Mouse (Mus musculus) cerebellum, postnatal 36 days (tissue): ENCODE results near the gene Cdh13.
A peak's percentile ranks its signal among the peaks of the same experiment; 100 is the strongest.

Source experiments
- DNase-seq, 2 experiments: peaks; one replicate each; pipeline ENCODE4 v3.0.0; 2021 to 2022; ENCODE audit warnings: mixed read lengths in 2 of 2

Gene Cdh13

GRCm38 (mm10) chr8:118830291-118830690 is 546.8 kb downstream of the Cdh13 start:
- no peak for DNase-seq

GRCm38 (mm10) chr8:118831026-118831425 is 547.5 kb downstream of the Cdh13 start:
- no peak for DNase-seq

- DNase-seq, result no peak
These were observed 555.3 kb downstream of the Cdh13 start for GRCm38 (mm10) chr8:118838801-118839200.

DNA sequence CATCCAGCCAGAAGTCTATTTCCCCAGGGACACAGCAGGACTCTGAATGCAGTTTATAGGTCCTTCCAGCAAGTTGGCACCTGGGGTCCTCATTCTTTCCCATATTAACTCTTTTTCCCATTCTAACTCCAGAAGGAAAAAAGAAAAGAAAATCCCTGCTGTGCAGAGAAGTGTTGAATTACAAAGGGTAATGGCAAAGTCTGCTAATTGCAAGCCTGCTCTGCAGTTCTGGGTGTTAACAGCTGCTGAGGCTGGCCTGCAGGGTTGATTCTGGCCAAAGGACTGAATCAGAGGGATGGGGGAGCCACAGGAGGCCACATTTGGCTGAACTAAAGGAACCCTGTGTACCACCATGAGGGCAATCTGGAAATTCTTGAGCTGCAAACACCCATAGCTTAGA is 562.2 kb downstream of the Cdh13 start:
- DNase-seq, result no peak

DNA sequence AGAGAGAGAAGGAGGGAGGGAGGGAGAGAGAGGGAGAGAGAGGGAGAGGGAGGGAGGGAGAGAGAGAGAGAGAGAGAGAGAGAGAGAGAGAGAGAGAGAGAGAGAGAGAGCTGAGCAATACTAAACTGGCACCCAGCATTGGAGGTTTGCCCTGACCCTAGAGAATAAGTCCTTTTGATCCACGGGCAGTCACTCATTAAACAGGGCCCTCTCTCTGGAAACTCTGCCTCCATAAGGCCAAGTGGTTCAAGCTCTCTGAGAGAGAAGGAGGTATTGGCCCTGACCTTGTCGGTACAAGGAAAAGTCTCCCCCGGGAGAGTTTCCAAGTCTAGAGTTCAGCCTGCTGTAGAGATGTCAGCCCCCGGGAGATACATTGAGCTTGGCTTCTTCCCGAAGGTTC is 564.5 kb downstream of the Cdh13 start:
- DNase-seq, result no peak

- DNase-seq, result peak; percentile 39 to 54
These were observed 566.0 kb downstream of the Cdh13 start for GRCm38 (mm10) chr8:118849515-118849914.

- DNase-seq, result peak; percentile 54 to 62
These were observed 566.8 kb downstream of the Cdh13 start for GRCm38 (mm10) chr8:118850381-118850780.

GRCm38 (mm10) chr8:118851361-118851760 is 567.8 kb downstream of the Cdh13 start:
- DNase-seq, result no peak

- DNase-seq, result no peak
These were observed 569.3 kb downstream of the Cdh13 start for GRCm38 (mm10) chr8:118852861-118853260.

DNA sequence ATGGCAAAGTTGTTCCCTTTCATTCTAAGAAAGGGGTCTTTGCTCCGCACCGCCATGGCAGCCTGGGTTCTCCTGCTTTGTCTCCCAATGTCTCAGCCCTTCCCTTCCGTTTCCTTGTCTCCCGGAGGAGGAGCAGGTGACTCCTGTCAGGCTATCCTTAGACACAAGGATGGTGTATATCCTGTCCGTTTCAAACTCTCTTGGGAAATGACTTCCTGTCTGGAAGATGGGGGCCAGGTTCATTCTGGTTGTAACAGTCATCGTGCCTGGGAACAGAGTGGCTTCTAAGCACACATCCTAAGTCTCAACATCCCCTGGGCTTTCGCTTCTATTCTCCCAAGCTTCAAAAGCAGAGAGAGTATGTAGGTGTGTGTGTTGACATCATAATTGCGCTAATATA is 571.1 kb downstream of the Cdh13 start:
- no peak for DNase-seq

GRCm38 (mm10) chr8:118866332-118866731 is 582.8 kb downstream of the Cdh13 start:
- no peak for DNase-seq

DNA sequence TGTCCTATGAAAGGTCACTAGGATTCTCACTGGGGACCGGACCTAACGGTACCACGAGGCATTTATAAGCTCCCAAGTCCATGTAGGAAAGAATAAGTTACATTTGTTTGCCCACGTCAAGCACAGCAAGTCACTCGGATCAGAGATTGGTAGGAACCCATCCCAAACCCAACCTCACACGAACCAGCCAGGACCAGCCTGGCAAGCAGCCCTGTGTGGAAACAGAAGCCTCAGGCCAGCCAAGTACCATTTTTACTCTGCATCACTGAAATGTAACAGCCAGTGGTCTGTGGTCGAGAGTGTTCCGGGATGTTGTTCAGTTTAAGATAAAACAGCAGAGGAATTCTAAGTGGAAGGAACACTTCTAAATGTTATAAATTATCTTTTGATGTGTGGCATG is 587.2 kb downstream of the Cdh13 start:
- peak; percentile 30 to 34 for DNase-seq

GRCm38 (mm10) chr8:118879939-118880825 is 596.6 kb downstream of the Cdh13 start:
- peak; percentile 75 to 79 for DNase-seq

DNA sequence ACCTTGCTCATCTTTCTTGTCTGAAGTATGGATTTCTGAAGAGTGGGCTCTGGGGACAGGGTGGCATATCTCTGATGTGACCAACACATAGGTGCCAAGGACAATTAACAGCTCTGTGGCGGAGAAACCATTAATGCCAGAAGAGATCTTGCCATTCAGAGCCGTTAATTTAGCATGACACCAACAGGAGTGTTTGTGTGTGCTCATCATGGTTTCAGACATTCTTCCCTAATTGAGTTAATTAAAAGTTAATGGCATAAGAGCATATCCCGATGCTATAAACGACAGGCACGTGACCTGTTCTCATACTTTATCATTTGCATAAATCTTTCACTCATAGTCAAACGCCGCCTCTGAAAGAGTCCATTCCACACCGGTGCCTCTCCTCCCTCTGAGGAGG is 600.8 kb downstream of the Cdh13 start:
- DNase-seq, result no peak

DNA sequence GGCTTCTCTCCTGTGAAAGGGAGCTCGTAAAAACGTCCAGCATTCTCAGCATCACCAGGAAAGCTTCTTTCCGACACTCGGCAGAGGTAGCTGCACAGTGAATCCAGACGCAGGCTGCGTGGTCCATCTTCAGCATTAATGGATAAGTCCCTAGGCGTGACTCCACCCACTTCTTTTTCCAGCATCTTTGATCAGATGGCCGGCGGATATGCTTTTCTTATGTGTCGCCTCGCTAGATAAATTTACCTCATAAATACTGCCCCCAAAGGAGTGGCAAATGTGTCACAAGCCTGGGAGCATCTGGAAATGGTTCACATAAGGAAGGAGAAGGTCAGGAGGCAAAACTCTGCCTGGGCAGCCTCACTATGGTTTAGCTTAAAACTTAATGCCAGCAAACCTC is 601.5 kb downstream of the Cdh13 start:
- no peak for DNase-seq

GRCm38 (mm10) chr8:118902402-118902801 is 618.9 kb downstream of the Cdh13 start:
- DNase-seq, result no peak

GRCm38 (mm10) chr8:118916513-118916912 is 633.0 kb downstream of the Cdh13 start:
- DNase-seq, result no peak

GRCm38 (mm10) chr8:118937412-118937811 is 653.9 kb downstream of the Cdh13 start:
- DNase-seq, result no peak

DNA sequence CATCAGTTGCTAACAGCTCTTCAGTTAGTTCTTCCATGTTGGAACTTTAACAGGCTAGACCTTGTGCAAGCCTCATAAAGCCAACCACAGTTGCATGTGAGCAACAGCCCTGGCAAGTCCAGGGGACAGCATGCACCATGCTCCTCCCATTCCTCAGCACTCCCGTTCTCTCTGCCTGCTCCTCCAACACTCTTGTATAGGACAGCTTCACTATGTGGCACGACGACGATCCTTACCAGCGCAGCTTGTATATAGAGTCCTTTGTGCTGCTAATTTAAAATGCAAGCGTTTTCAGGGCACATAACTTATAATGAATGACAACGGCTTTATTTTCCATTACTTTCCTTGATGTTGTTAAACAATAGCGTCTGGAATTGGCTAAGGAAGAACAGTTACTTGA is 654.5 kb downstream of the Cdh13 start:
- DNase-seq, result no peak

DNA sequence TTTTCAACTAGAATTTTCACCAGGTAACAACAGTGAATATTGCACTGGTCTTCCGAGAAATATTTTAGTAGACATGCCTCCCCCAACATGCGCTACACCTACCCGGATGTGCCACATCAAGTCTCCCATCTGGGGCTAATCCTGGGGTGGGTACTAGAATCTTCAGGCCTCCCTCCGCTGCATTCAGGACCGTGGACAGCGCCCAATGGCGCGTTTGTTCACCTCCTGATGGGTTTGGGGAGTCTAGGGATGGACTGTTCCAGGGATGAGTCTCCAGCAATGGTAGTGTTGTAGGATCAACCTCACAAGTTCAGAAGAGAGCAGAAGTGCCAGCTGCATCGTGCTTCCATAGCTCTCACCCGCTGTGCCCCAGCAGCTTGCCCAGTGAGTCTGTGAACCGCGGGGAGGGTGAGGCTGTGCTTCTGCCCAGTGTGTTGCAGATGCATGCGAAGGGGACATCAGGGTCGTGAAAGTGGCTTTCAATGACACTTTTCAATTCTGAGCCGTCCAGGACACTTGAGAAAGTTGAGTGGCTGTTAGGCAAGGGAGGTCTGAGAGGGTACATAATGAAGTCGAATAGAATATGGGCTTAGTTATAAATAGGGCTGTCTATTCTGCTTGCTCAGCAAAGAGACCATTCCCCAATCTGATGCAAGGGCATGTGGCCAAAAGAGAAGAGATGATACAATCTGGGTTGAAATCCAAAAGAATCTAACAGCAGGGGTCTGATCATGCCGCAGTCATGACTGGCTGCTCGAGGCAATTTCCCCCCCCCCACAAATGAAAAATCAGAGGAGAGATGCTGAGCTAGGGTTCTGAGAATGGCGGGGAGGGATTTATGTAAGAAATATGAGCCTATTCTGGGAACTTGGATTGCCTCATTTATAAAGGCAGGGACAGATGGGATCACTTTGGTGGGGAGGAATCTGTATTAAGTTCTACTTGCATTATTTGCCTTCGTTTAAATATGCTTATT is 668.5 kb downstream of the Cdh13 start:
- DNase-seq, result no peak

GRCm38 (mm10) chr8:118956109-118956508 is 672.6 kb downstream of the Cdh13 start:
- no peak for DNase-seq

DNA sequence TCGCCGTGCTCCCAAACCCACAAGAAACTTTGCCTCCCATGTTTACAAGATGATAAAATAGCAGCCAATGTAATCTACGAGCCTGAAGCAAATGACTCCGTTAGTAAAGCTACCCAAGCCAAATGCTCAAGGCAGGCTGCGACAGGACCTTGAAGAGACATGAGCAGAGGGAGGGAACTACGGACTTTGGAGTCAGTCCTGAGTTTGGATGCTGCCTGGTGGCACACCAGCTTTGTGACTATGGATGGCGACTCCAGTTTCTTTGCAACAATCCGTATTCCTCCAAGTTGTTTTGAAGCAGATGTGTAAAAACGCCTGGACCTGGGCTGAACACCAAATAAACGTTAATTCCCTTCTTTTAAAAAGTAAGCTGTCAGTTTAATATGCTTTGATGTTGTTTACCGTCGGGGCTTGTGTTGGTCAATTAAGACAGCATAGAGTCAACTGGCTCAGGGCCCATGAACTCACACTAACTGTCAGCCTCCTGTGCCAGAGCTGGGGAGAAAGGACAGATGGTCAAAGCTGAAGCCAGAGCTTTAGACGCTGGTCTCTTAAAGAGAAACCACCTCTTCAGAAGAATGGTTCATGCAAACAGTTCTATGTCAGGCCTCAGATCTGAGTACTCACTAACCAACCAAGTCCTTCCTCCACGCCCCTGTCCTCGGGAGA is 678.5 kb downstream of the Cdh13 start:
- peak; percentile 82 to 85 for DNase-seq
